Mouse (Mus musculus) lung, embryonic 15.5 days (tissue): ENCODE measurements around the gene Sos1. TPM values are rescaled to one million over a fixed set of nuclear protein-coding genes. Genes with fewer than 3 reads are reported as not detected.

Experiments
- ATAC-seq: fragments of 200-750 bp; cut with Nextera tagmentation; 2 replicates; pipeline ENCODE4 v1.8.0; 2017; ENCODE audit warnings: moderate number of reproducible peaks, borderline replicate concordance; ENCODE audit not compliant: low FRiP score, low TSS enrichment; ENCODE audit errors: extremely low read depth
- H3K27ac ChIP-seq: fragments of 300-500 bp; sonication (generic); 2 replicates; pipeline ENCODE4 v1.5.1; 2015; ENCODE audit warnings: moderate library complexity, mild to moderate bottlenecking, inconsistent platforms
- H3K27me3 ChIP-seq: fragments of 300-500 bp; sonication (generic); 2 replicates; pipeline ENCODE4 v1.6.1; 2015; ENCODE audit warnings: inconsistent platforms
- H3K36me3 ChIP-seq: fragments of 300-500 bp; sonication (generic); 2 replicates; pipeline ENCODE4 v1.6.1; 2015; ENCODE audit warnings: inconsistent platforms
- H3K4me1 ChIP-seq: fragments of 300-500 bp; sonication (generic); 2 replicates; pipeline ENCODE4 v1.6.1; 2015; ENCODE audit warnings: inconsistent platforms
- H3K4me2 ChIP-seq: fragments of 300-500 bp; sonication (generic); 2 replicates; pipeline ENCODE4 v1.6.1; 2015; ENCODE audit warnings: inconsistent platforms, mild to moderate bottlenecking, moderate library complexity
- H3K4me3 ChIP-seq: fragments of 300-500 bp; sonication (generic); 2 replicates; pipeline ENCODE4 v1.5.1; 2015; ENCODE audit warnings: mild to moderate bottlenecking, inconsistent platforms
- H3K9ac ChIP-seq: fragments of 300-500 bp; sonication (generic); 2 replicates; pipeline ENCODE4 v1.6.1; 2015; ENCODE audit warnings: inconsistent platforms
- H3K9me3 ChIP-seq: fragments of 300-500 bp; sonication (generic); 2 replicates; pipeline ENCODE4 v1.6.1; 2016; ENCODE audit warnings: inconsistent platforms
- WGBS: fragments of 180-500 bp; shearing (Covaris S2); methylation state at CpG from one replicate; pipeline ENCODE4 v1.1.7; 2015; 5-methylcytosine and 5-hydroxymethylcytosine counted together
- polyA plus RNA-seq: library from polyadenylated mRNA; unstranded; fragments of >200 nt; fragmentation: Nextera tagmentation; extraction: Ambion mirVana; gene quantifications from 2 replicates; pipeline ENCODE4 v1.2.1, GENCODE M21; 2015

The Sos1 gene
- polyA plus RNA-seq, 1 experiment from 2014 or later: 4.5 TPM

DNA sequence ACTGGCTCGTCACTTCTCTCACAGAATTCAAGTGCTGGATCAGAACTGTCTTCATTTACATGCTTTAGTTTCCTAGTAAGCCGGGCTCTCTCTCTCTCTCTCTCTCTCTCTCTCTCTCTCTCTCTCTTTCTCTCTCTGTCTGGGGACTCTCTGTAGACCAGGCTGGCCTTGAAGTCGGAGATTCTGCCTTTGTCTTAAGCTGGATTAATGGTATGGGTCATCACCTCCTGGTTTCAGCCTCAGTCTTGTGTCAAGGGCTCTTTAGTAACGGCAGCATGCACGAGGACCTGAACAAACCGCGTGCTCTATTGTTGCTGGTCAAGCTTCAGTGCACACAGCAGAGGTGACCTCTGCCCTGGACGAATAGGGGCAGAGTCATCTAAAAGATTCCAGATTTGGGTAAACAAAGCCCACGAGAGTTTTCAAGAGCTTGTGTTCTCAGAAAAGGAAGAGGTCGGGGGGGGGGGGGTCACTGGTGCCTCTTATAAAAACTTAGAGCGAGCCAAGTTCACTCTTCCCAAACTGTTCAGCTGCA lies 133.6 kb downstream of the Sos1 start:
- Histone ChIP-seq H3K27ac (no peak overlapping the region), H3K4me3 (no peak overlapping the region), H3K9me3 (no peaks in the 10 kb centered on the region), H3K4me2 (no peak overlapping the region), H3K9ac (no peak overlapping the region), H3K36me3 (no peaks in the 10 kb centered on the region), H3K4me1 (no peaks in the 10 kb centered on the region), H3K27me3 (no peaks in the 10 kb centered on the region)
- WGBS: 52% methylated on average over 11 of the region's 11 CpGs
- no peak for ATAC-seq

DNA sequence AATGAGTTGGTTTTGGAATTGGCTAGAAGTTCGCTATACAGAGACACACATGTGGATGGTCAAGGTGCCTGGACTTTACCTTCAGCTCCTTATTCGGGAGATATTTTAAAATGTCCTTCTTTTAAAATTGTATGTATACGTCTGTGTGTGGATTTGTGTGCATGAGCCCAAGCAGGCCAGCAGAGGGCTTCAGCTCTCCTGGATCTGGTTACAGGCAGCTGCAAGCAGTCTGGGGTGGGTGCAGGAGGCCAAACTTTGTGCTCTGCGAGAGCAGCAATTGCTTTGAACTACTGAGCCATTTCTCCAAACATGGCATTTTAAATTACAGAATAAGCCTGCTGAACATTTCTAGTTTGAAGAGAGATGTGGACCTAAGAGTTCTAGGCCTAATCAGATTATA lies 135.0 kb downstream of the Sos1 start:
- Histone ChIP-seq H3K4me2 (no peak overlapping the region), H3K9me3 (no peaks in the 10 kb centered on the region), H3K27ac (no peak overlapping the region), H3K4me1 (no peaks in the 10 kb centered on the region), H3K27me3 (no peaks in the 10 kb centered on the region), H3K9ac (no peak overlapping the region), H3K36me3 (no peaks in the 10 kb centered on the region), H3K4me3 (no peak overlapping the region)
- no peak for ATAC-seq
- WGBS: 69% methylated on average over 4 of the region's 4 CpGs

Other genes with a start within 250 kb of the Sos1 start
- gene Morn2, start 190.2 kb downstream of the Sos1 start, polyA plus RNA-seq: 34.1 and 35.7 TPM in 2 replicates
- gene Dhx57, start 190.0 kb downstream of the Sos1 start, polyA plus RNA-seq: 13.9 and 15.6 TPM in 2 replicates
- gene Arhgef33, start 173.0 kb downstream of the Sos1 start, polyA plus RNA-seq: 0.82 and 1.1 TPM in 2 replicates
- 1.2 and 2.0 TPM in 2 replicates for gene Gm10190, start 106.9 kb downstream of the Sos1 start, polyA plus RNA-seq
- 0.89 and 0.92 TPM in 2 replicates for gene Cdkl4, start 97.4 kb upstream of the Sos1 start, polyA plus RNA-seq
- gene Map4k3, start 248.0 kb upstream of the Sos1 start, polyA plus RNA-seq: 44.6 and 46.4 TPM in 2 replicates